Mouse (Mus musculus) cortical plate, adult 2 months (tissue): ENCODE results near the gene Mta1.

ENCODE experiments used
- CTCF ChIP-seq: fragments of 200-500 bp; IDR thresholded peaks from 2 replicates; pipeline ENCODE4 v1.5.1; 2011; ENCODE audit warnings: mild to moderate bottlenecking, control low read depth, low read length; ENCODE audit not compliant: insufficient read depth; ENCODE audit errors: extremely low read depth
- POLR2A ChIP-seq: fragments of 200-500 bp; IDR thresholded peaks from 2 replicates; pipeline ENCODE4 v1.6.1; 2011; ENCODE audit warnings: mild to moderate bottlenecking, low read length, control low read depth; ENCODE audit not compliant: insufficient read depth; ENCODE audit errors: extremely low read depth

DNA sequence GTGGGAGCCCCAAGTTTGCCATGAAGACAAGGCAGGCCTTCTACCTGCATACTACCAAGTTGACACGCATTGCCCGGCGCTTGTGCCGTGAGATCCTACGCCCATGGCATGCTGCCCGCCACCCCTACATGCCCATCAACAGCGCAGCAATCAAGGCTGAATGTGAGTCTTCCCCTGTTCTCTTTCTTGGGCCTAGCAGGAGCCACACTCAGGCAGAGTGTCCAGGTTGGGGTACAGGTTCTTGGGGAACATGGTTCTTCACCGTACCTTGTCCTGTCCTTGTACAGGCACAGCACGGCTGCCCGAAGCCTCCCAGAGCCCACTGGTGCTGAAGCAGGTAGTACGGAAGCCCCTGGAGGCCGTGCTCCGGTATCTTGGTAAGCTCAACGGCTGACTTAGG, 33.5 kb downstream of the Mta1 start:
- TF ChIP-seq CTCF (no peak), POLR2A (no peak)
